Mouse (Mus musculus) stomach, embryonic 16.5 days (tissue): Measurements from ENCODE around the gene D17H6S53E. TPM values are rescaled to one million over a fixed set of nuclear protein-coding genes. Genes with fewer than 3 reads are reported as not detected.

Experiments used
- ATAC-seq: fragments of 200-750 bp; cut with Nextera tagmentation; 2 replicates; pipeline ENCODE4 v1.8.0; 2017; ENCODE audit warnings: moderate number of reproducible peaks, moderate TSS enrichment; ENCODE audit not compliant: insufficient read depth, low FRiP score
- H3K27ac ChIP-seq: fragments of 300-500 bp; sonication (generic); 2 replicates; pipeline ENCODE4 v1.5.1; 2014; ENCODE audit warnings: low read length
- H3K27me3 ChIP-seq: fragments of 300-500 bp; sonication (generic); 2 replicates; pipeline ENCODE4 v1.6.1; 2014; ENCODE audit warnings: low read length, control low read depth, mixed read lengths; ENCODE audit not compliant: control insufficient read depth, insufficient read depth
- H3K36me3 ChIP-seq: fragments of 300-500 bp; sonication (generic); 2 replicates; pipeline ENCODE4 v1.6.1; 2014; ENCODE audit warnings: low read length; ENCODE audit not compliant: control insufficient read depth, insufficient read depth
- H3K4me1 ChIP-seq: fragments of 300-500 bp; sonication (generic); 2 replicates; pipeline ENCODE4 v1.6.1; 2014; ENCODE audit warnings: low read length, control low read depth, mixed read lengths; ENCODE audit not compliant: control insufficient read depth, insufficient read depth
- H3K4me2 ChIP-seq: fragments of 300-500 bp; sonication (generic); 2 replicates; pipeline ENCODE4 v1.6.1; 2014; ENCODE audit warnings: low read depth, low read length, mixed read lengths
- H3K4me3 ChIP-seq: fragments of 300-500 bp; sonication (generic); replicated peaks from 2 replicates; pipeline ENCODE4 v1.5.1; 2014; ENCODE audit warnings: mild to moderate bottlenecking, low read length
- H3K9ac ChIP-seq: fragments of 300-500 bp; sonication (generic); 2 replicates; pipeline ENCODE4 v1.6.1; 2014; ENCODE audit warnings: low read length
- H3K9me3 ChIP-seq: fragments of 300-500 bp; sonication (generic); replicated peaks from 2 replicates; pipeline ENCODE4 v1.6.1; 2016; ENCODE audit warnings: low read length, control low read depth; ENCODE audit not compliant: control insufficient read depth
- WGBS: fragments of 180-500 bp; shearing (Covaris S2); extraction: QIAGEN DNeasy Blood & Tissue Kit; methylation state at CpG from one replicate; pipeline ENCODE4 v1.1.7; 2014; 5-methylcytosine and 5-hydroxymethylcytosine counted together
- polyA plus RNA-seq: library from polyadenylated mRNA; unstranded; fragments of >200 nt; fragmentation: Nextera tagmentation; extraction: Ambion mirVana; gene quantifications from 2 replicates; pipeline ENCODE4 v1.2.1, GENCODE M21; 2015

D17H6S53E gene
- polyA plus RNA-seq: 11.7 and 14.2 TPM in 2 replicates

GRCm38 (mm10) chr17:35126206-35126611 is at the start of gene D17H6S53E:
D17H6S53E (plus strand) TSS chr17:35126373.
- ATAC-seq: peak; percentile 73
- Histone ChIP-seq H3K27ac (peak within 1 kb of the TSS; percentile 90), H3K4me3 (peak within 1 kb of the TSS; percentile 59), H3K4me2 (peak within 1 kb of the TSS; percentile 79), H3K9me3 (no peaks in the 10 kb centered on the region), H3K9ac (peak within 1 kb of the TSS; percentile 83), H3K4me1 (peaks cover 33% of the 10 kb centered on the region), H3K27me3 (no peaks in the 10 kb centered on the region), H3K36me3 (no peaks in the 10 kb centered on the region)
- WGBS: under 1% methylated on average over 36 of the region's 36 CpGs

- no peaks in the 10 kb centered on the region for H3K36me3 ChIP-seq
- peaks cover 10% of the 10 kb centered on the region for H3K4me1 ChIP-seq
- H3K4me3 ChIP-seq: peak within 1 kb of the TSS; percentile 39
- H3K9me3 ChIP-seq: no peaks in the 10 kb centered on the region
- WGBS: 30% methylated on average over 10 of the region's 10 CpGs
- H3K9ac ChIP-seq: peak within 1 kb of the TSS; percentile 69
- H3K27ac ChIP-seq: peak within 1 kb of the TSS; percentile 60
- H3K27me3 ChIP-seq: no peaks in the 10 kb centered on the region
- ATAC-seq: 0 out of 2 replicates have a peak, but pooled peaks have one; percentile 16
- peak within 1 kb of the TSS; percentile 40 for H3K4me2 ChIP-seq
Measured at GRCm38 (mm10) chr17:35076507-35077176, 49.5 kb upstream of the D17H6S53E start, which contains the start of gene Ly6g6e. Ly6g6e (plus strand) TSS chr17:35076902.

DNA sequence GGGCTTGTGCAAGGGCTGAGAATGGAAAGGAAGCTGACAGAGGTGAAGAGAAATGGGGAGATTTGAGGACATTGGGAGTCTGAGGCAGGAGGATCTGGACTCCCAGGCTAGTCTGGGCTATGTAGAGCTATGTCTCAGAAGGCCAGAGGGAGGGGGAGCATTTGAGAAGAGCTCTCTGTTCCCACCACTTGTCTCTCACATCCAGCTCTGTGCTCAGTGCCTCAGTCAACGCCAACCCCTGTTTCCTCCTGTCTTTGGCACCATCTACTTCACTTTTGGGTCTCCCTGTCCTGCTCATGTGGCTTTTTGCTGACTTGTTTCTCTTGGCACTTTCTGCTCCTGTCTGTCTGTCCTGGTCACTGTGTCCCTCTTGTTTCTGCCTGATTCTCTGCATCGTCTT is 48.9 kb upstream of the D17H6S53E start:
- Histone ChIP-seq H3K4me3 (peak overlapping the region; percentile 39), H3K9me3 (no peaks in the 10 kb centered on the region), H3K4me2 (peak overlapping the region; percentile 37), H3K27me3 (no peaks in the 10 kb centered on the region), H3K4me1 (peaks cover 10% of the 10 kb centered on the region), H3K27ac (peak overlapping the region; percentile 60), H3K36me3 (no peaks in the 10 kb centered on the region), H3K9ac (peak overlapping the region; percentile 69)
- WGBS: 55% methylated on average over 2 of the region's 2 CpGs
- no peak; the same call in 1 of the 2 replicates for ATAC-seq

DNA sequence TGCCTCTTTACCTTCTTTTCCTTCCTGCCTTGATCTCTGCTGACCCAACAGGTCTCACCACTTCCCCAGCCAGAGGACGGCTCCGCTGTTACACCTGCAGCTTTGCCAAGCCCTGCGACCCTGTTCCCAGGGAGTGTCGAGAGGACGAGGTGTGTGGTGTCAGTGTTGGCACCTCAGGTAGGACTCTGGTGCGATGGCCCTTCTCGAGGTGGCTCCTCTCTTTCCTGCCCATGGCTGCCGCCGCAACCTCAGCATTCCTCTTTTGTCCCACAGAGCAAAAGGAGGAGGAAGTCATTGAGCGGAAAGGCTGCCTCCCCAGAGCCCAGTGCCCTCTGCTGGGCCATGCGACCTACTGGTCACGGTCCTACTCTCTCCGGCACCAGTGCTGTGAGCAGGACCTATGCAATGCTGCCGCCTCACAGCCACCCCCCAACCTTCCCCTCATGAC is 48.4 kb upstream of the D17H6S53E start, which contains the start of gene Ly6g6d:
Gene Ly6g6d (minus strand): TSS at position 280 of the 448 bp plus-strand sequence.
- H3K9ac ChIP-seq: peak within 1 kb of the TSS; percentile 69
- no peaks in the 10 kb centered on the region for H3K9me3 ChIP-seq
- peak within 1 kb of the TSS; percentile 37 for H3K4me2 ChIP-seq
- no peaks in the 10 kb centered on the region for H3K27me3 ChIP-seq
- peak; percentile 56 for ATAC-seq
- 12% methylated on average over 14 of the region's 14 CpGs for WGBS
- H3K4me1 ChIP-seq: peaks cover 10% of the 10 kb centered on the region
- peak within 1 kb of the TSS; percentile 60 for H3K27ac ChIP-seq
- H3K4me3 ChIP-seq: peak within 1 kb of the TSS; percentile 39
- no peaks in the 10 kb centered on the region for H3K36me3 ChIP-seq

GRCm38 (mm10) chr17:35079778-35080177 is 46.4 kb upstream of the D17H6S53E start:
- Histone ChIP-seq H3K36me3 (no peaks in the 10 kb centered on the region), H3K4me2 (0 out of 2 replicates have a peak overlapping the region, but pooled peaks have one; percentile 3), H3K4me3 (no peak overlapping the region), H3K27ac (no peak overlapping the region), H3K9me3 (no peaks in the 10 kb centered on the region), H3K4me1 (peaks cover 10% of the 10 kb centered on the region), H3K27me3 (no peaks in the 10 kb centered on the region), H3K9ac (peak overlapping the region; percentile 27; the same call in 1 of the 2 replicates)
- no peak for ATAC-seq
- 42% methylated on average over 9 of the region's 9 CpGs for WGBS

- Histone ChIP-seq H3K9ac (0 out of 2 replicates have a peak overlapping the region, but pooled peaks have one; percentile 27), H3K9me3 (no peaks in the 10 kb centered on the region), H3K27me3 (no peaks in the 10 kb centered on the region), H3K4me1 (peaks cover 10% of the 10 kb centered on the region), H3K4me2 (no peak overlapping the region), H3K27ac (no peak overlapping the region), H3K4me3 (no peak overlapping the region), H3K36me3 (no peaks in the 10 kb centered on the region)
- ATAC-seq: no peak
- WGBS: 49% methylated on average over 6 of the region's 6 CpGs
Measured at GRCm38 (mm10) chr17:35080248-35080647, 45.9 kb upstream of the D17H6S53E start.

GRCm38 (mm10) chr17:35080710-35081109 is 45.5 kb upstream of the D17H6S53E start:
- no peak overlapping the region for H3K4me2 ChIP-seq
- H3K36me3 ChIP-seq: no peaks in the 10 kb centered on the region
- no peak for ATAC-seq
- no peak overlapping the region for H3K9ac ChIP-seq
- 79% methylated on average over 4 of the region's 4 CpGs for WGBS
- no peak overlapping the region for H3K4me3 ChIP-seq
- no peak overlapping the region for H3K27ac ChIP-seq
- no peaks in the 10 kb centered on the region for H3K27me3 ChIP-seq
- H3K4me1 ChIP-seq: peaks cover 10% of the 10 kb centered on the region
- no peaks in the 10 kb centered on the region for H3K9me3 ChIP-seq

DNA sequence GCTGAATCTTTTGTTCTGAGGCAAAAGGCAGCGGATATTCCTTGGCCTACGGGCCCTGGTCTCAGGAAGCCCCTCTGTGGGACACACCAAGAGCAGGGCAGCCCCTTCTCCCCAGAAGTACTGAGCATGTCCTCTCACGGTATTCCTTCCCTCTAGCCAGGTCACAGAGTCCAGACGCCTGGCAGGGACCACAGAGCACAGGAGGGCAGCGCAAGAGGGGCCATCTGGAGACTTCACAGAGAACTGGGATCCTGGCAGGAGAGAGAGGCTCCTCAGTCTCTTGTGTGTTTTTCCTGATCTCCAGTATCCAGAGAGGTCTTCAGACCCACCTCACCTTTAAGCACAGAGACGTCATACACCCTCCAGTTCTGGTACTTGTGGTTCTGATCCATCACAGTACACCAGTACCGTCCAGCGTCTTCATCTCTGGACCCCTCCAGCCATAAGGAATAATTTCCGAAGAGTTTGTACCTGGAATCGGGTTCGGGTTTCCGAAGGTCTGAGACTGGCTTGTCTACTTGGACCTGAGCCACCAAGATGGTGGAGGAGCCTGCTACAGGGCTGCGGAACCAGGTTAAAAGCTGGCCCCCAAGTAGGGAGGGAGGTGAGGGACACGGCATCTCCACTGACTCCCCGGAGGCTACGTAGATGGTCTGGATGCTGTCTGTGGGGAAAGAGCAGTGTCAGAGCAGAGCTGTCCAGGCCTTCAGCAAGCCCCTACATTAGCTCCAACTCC is 43.2 kb upstream of the D17H6S53E start:
- no peaks in the 10 kb centered on the region for H3K9me3 ChIP-seq
- no peak overlapping the region for H3K27ac ChIP-seq
- no peaks in the 10 kb centered on the region for H3K36me3 ChIP-seq
- ATAC-seq: no peak
- no peak overlapping the region for H3K4me3 ChIP-seq
- H3K27me3 ChIP-seq: no peaks in the 10 kb centered on the region
- H3K4me2 ChIP-seq: no peak overlapping the region
- WGBS: 87% methylated on average over 16 of the region's 16 CpGs
- peaks cover 6% of the 10 kb centered on the region for H3K4me1 ChIP-seq
- no peak overlapping the region for H3K9ac ChIP-seq
